Mouse (Mus musculus) neural tube, embryonic 15.5 days (tissue): Measurements from ENCODE around the gene Txndc16. TPM values are rescaled to one million over a fixed set of nuclear protein-coding genes. Genes with fewer than 3 reads are reported as not detected.

ENCODE experiments used
- ATAC-seq: fragments of 200-750 bp; cut with Nextera tagmentation; 2 replicates; pipeline ENCODE4 v1.8.0; 2017; ENCODE audit warnings: mild to moderate bottlenecking, moderate TSS enrichment, moderate library complexity; ENCODE audit not compliant: low FRiP score
- H3K27ac ChIP-seq: fragments of 300-500 bp; sonication (generic); replicated peaks from 2 replicates; pipeline ENCODE4 v1.5.1; 2015; ENCODE audit warnings: mild to moderate bottlenecking, inconsistent platforms
- H3K27me3 ChIP-seq: fragments of 300-500 bp; sonication (generic); replicated peaks from 2 replicates; pipeline ENCODE4 v1.6.1; 2015; ENCODE audit warnings: inconsistent platforms
- H3K36me3 ChIP-seq: fragments of 300-500 bp; sonication (generic); 2 replicates; pipeline ENCODE4 v1.6.1; 2015; ENCODE audit warnings: inconsistent platforms
- H3K4me1 ChIP-seq: fragments of 300-500 bp; sonication (generic); 2 replicates; pipeline ENCODE4 v1.6.1; 2015; ENCODE audit warnings: inconsistent platforms
- H3K4me2 ChIP-seq: fragments of 300-500 bp; sonication (generic); 2 replicates; pipeline ENCODE4 v1.6.1; 2015; ENCODE audit warnings: inconsistent platforms, mild to moderate bottlenecking, moderate library complexity
- H3K4me3 ChIP-seq: fragments of 300-500 bp; sonication (generic); replicated peaks from 2 replicates; pipeline ENCODE4 v1.5.1; 2015; ENCODE audit warnings: mild to moderate bottlenecking, inconsistent platforms
- H3K9ac ChIP-seq: fragments of 300-500 bp; sonication (generic); replicated peaks from 2 replicates; pipeline ENCODE4 v1.6.1; 2015; ENCODE audit warnings: mild to moderate bottlenecking, inconsistent platforms
- H3K9me3 ChIP-seq: fragments of 300-500 bp; sonication (generic); replicated peaks from 2 replicates; pipeline ENCODE4 v1.6.1; 2016; ENCODE audit warnings: inconsistent platforms
- WGBS: fragments of 180-500 bp; shearing (Covaris S2); methylation state at CpG from one replicate; pipeline ENCODE4 v1.1.7; 2015; ENCODE audit warnings: mixed read lengths; 5-methylcytosine and 5-hydroxymethylcytosine counted together
- polyA plus RNA-seq: library from polyadenylated mRNA; unstranded; fragments of >200 nt; fragmentation: Nextera tagmentation; extraction: Ambion mirVana; gene quantifications from 2 replicates; pipeline ENCODE4 v1.2.1, GENCODE M21; 2015

The Txndc16 gene
- polyA plus RNA-seq, 1 experiment from 2014 or later: 36.2 TPM

DNA sequence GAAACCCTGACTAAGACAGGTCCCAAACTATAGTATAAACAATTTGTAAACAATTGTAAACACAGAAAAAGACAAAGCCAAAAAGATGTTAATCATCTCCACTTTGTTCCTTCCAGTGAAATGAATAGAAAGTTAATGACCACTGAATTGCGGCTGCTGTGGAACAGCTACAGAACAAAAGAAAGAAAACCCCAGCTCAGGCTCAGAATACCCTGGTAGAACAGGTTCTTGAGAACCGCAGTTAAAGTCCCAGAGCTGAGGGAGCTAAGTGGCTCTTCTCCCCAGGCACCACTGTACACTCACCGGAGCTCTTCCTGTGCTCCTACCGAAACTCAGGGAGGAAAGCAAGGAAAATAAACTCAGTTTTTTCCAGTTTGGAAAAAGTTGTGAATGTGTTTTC lies 9.4 kb downstream of the Txndc16 start:
- Histone ChIP-seq H3K4me2 (no peak overlapping the region), H3K9me3 (no peaks in the 10 kb centered on the region), H3K27me3 (no peaks in the 10 kb centered on the region), H3K4me3 (no peak overlapping the region), H3K9ac (no peak overlapping the region), H3K4me1 (no peaks in the 10 kb centered on the region), H3K36me3 (peaks cover 18% of the 10 kb centered on the region), H3K27ac (no peak overlapping the region)
- ATAC-seq: no peak
- WGBS: 47% methylated on average over 4 of the region's 4 CpGs

DNA sequence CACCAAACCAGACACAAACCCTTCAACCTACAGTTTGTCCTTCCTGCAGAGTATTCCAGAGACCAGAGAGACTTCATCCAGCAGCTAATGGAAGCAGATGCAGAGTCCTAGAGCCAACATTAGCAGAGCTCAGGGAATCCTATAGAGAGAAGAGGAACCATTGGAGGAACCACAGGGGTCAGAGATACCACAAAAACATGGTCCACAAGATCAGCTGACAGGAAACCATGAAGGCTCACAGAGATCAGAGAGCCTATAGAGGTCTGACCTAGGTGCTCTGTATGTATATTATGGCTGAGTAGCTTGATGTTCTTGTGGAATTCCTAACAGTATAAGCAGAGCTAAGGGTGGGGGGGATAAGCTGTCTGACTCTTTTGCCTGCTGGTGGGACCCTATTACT lies 19.5 kb downstream of the Txndc16 start:
- Histone ChIP-seq H3K27ac (no peak overlapping the region), H3K27me3 (no peaks in the 10 kb centered on the region), H3K9ac (no peak overlapping the region), H3K36me3 (peaks cover 22% of the 10 kb centered on the region), H3K4me2 (no peak overlapping the region), H3K4me3 (no peak overlapping the region), H3K9me3 (no peaks in the 10 kb centered on the region), H3K4me1 (no peaks in the 10 kb centered on the region)
- ATAC-seq: no peak

DNA sequence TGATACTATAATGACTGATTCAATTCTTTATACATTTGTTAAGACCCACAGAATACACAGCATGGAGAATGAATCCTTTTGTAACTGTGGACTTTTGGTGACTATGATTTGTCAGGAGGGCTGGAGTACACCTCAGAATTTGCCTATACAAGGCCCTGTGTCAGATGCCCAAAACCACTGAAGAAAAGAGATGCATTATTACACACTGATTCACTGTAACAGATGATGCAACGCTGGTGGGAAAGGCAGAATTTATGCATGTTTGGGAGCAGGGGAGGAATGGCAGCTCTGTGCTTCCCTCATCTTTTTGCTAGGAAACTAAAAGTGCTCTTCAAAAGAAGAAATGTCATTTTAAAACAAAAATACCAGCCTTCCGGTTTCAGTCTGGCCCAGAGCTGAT lies 29.1 kb downstream of the Txndc16 start:
- no peaks in the 10 kb centered on the region for H3K4me1 ChIP-seq
- no peaks in the 10 kb centered on the region for H3K27me3 ChIP-seq
- no peak overlapping the region for H3K4me2 ChIP-seq
- H3K27ac ChIP-seq: no peak overlapping the region
- no peak overlapping the region for H3K4me3 ChIP-seq
- no peak overlapping the region for H3K9ac ChIP-seq
- WGBS: 75% methylated on average over 2 of the region's 2 CpGs
- no peaks in the 10 kb centered on the region for H3K9me3 ChIP-seq
- ATAC-seq: no peak
- 0 out of 2 replicates have a peak, but pooled peaks cover 3% of the 10 kb centered on the region for H3K36me3 ChIP-seq

DNA sequence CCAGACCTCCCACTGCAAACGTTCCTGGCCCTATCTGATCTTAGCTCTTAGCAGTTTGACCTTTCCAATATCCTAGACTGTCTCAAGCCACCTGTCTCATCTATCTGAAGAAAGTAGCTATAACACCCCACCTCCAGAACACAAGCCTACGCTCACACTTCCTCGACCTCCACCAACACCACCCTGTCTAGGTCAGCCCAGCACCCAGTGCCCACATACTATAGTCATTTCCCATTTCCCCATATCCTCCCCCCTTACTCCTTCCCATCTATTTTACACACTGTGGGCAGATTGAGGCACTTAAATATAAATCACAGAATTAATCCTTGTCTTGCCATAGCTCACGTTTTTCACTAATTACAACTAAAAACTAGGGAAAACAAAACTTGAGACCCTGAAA lies 38.5 kb downstream of the Txndc16 start:
- no peaks in the 10 kb centered on the region for H3K4me1 ChIP-seq
- no peak overlapping the region for H3K4me2 ChIP-seq
- no peak overlapping the region for H3K9ac ChIP-seq
- H3K36me3 ChIP-seq: peaks cover 10% of the 10 kb centered on the region; the same call in 1 of the 2 replicates
- 88% methylated on average over 4 of the region's 4 CpGs for WGBS
- no peak overlapping the region for H3K27ac ChIP-seq
- no peak for ATAC-seq
- no peaks in the 10 kb centered on the region for H3K27me3 ChIP-seq
- H3K4me3 ChIP-seq: no peak overlapping the region
- no peaks in the 10 kb centered on the region for H3K9me3 ChIP-seq

DNA sequence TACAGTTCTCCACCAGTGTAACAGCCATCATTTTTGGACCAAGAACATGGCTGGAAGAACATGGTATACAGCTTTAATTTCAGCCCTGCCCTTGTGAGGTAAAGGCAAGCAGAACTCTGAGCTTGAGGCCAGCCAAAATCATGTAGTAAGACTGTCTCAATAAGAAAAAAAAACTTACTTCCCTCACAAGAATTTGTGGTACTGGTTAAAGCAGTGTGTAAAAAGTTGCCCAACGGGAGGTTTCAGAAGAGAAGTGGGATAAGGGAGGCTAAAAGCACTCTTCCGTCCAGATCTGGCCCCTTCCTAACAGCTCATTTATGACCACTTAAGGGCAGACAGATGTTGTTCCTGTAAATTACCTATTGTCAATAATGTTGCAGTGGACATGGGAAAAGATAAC lies 40.5 kb downstream of the Txndc16 start:
- peaks cover 10% of the 10 kb centered on the region; the same call in 1 of the 2 replicates for H3K36me3 ChIP-seq
- H3K27me3 ChIP-seq: no peaks in the 10 kb centered on the region
- H3K9me3 ChIP-seq: no peaks in the 10 kb centered on the region
- no peak overlapping the region for H3K9ac ChIP-seq
- no peak overlapping the region for H3K4me3 ChIP-seq
- peaks cover 4% of the 10 kb centered on the region; the same call in 1 of the 2 replicates for H3K4me1 ChIP-seq
- WGBS: 85% methylated on average over 2 of the region's 2 CpGs
- H3K27ac ChIP-seq: no peak overlapping the region
- ATAC-seq: no peak
- H3K4me2 ChIP-seq: no peak overlapping the region

DNA sequence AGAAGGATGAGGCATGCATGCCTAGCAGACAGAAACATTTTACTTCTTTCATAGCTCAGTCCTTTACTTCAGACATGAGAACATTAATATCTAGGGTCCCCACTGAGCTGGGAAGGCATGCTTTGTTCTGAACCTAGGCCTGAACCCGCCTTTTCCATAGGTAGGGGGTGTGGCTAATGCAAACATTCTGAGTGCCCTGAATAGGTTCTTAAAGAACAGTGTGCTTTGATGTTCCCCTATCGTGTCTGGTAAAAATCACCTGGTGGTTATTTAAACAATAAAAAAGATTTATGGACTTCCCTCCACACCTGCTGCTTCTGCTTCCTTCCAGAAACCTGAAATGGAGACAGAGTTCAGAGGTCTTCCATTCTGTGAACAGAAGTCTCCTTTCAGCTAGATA lies 40.9 kb downstream of the Txndc16 start:
- Histone ChIP-seq H3K4me2 (no peak overlapping the region), H3K4me1 (peaks cover 4% of the 10 kb centered on the region; the same call in 1 of the 2 replicates), H3K4me3 (no peak overlapping the region), H3K36me3 (peaks cover 10% of the 10 kb centered on the region; the same call in 1 of the 2 replicates), H3K27me3 (no peaks in the 10 kb centered on the region), H3K27ac (no peak overlapping the region), H3K9me3 (no peaks in the 10 kb centered on the region), H3K9ac (no peak overlapping the region)
- ATAC-seq: no peak
- WGBS: 56% methylated on average over 2 of the region's 2 CpGs

DNA sequence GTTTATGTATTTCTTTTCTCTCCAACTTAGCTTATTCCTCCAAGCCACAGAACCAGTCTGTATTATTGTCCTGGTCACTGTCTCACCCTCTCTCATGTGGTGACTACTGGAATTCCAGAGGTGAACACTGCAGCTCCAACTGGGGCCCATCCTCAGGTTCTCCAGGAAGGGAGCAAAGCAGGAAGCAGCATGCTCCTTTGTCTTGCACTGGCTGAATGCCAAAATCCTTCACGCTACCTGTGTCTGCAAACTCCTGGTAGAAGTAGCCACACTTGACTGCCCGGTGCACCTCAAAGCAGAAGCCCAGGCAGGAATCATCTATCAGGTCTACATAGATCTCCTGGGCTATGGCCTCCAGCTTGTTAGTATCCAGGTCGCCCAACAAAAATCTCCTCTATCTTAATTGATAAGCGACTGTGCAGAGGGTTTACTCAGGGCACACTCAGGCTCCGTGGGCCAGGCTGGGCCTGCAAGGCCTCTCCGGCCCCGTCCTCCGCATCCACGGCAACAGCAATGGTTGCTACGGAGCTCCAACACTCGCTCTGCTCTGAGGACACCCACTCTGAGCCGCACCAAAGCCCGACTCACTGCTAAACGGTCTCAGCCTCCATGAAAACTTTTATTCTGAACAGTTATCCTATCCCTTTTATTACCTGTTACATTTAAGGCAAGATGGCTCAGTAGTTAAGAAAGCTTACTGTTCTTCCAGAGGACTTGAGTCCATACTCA lies 45.0 kb downstream of the Txndc16 start:
- 0 out of 2 replicates have a peak, but pooled peaks have one; percentile 47 for ATAC-seq
- Histone ChIP-seq H3K27me3 (no peaks in the 10 kb centered on the region), H3K4me1 (peaks cover 4% of the 10 kb centered on the region; the same call in 1 of the 2 replicates), H3K27ac (no peak overlapping the region), H3K4me3 (no peak overlapping the region), H3K9me3 (no peaks in the 10 kb centered on the region), H3K36me3 (no peaks in the 10 kb centered on the region), H3K9ac (no peak overlapping the region), H3K4me2 (no peak overlapping the region)
- 72% methylated on average over 14 of the region's 14 CpGs for WGBS

DNA sequence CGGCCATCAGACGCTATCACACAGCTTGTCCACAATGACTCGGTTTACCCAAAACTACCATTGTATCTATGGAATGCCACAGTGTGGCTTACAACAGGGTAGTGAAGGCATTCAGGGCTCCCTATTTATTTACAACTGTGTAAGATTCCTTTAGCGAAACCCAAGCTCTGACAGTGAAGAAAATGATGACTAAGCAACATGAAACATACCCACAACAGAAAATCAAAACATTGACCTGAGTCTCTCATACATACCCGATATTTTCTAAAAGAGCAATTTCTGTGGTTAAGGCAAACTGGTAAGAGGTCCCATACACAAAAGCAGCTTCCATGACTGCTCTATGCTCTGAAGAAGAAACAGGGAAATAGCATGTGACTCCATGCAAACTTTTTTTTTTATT lies 47.9 kb downstream of the Txndc16 start:
- 97% methylated on average over 5 of the region's 5 CpGs for WGBS

DNA sequence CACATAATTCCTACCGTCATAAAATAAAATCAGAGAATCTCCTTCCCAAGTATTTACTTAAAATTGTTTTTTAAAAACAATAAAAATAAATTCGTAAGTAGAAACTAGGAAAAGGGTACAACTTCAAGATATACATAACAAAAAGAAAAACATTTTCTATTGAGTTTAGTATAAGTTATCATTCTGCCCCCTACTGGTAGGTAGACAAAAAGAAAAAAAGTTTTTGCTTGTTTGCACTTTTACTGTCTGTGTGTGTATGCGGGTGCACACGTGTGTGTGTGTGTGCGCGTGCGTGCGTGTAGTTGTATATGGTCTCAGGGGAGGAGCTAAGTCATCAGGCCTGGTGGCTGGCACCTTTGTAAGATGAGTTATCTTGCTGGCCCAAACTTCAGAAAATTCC lies 52.8 kb downstream of the Txndc16 start:
- H3K9ac ChIP-seq: no peak overlapping the region
- H3K9me3 ChIP-seq: no peaks in the 10 kb centered on the region
- no peaks in the 10 kb centered on the region for H3K4me1 ChIP-seq
- peaks cover 14% of the 10 kb centered on the region; the same call in 1 of the 2 replicates for H3K36me3 ChIP-seq
- H3K4me3 ChIP-seq: no peak overlapping the region
- H3K27ac ChIP-seq: no peak overlapping the region
- WGBS: 89% methylated on average over 8 of the region's 8 CpGs
- H3K27me3 ChIP-seq: no peaks in the 10 kb centered on the region
- no peak for ATAC-seq
- H3K4me2 ChIP-seq: no peak overlapping the region

More for the DNA sequence above, 47.9 kb downstream of the Txndc16 start:
- Histone ChIP-seq H3K9me3 (no peaks in the 10 kb centered on the region), H3K4me2 (no peak overlapping the region), H3K27ac (no peak overlapping the region), H3K27me3 (no peaks in the 10 kb centered on the region), H3K9ac (no peak overlapping the region), H3K4me3 (no peak overlapping the region), H3K4me1 (peaks cover 4% of the 10 kb centered on the region; the same call in 1 of the 2 replicates), H3K36me3 (0 out of 2 replicates have a peak, but pooled peaks cover 5% of the 10 kb centered on the region)
- no peak for ATAC-seq

DNA sequence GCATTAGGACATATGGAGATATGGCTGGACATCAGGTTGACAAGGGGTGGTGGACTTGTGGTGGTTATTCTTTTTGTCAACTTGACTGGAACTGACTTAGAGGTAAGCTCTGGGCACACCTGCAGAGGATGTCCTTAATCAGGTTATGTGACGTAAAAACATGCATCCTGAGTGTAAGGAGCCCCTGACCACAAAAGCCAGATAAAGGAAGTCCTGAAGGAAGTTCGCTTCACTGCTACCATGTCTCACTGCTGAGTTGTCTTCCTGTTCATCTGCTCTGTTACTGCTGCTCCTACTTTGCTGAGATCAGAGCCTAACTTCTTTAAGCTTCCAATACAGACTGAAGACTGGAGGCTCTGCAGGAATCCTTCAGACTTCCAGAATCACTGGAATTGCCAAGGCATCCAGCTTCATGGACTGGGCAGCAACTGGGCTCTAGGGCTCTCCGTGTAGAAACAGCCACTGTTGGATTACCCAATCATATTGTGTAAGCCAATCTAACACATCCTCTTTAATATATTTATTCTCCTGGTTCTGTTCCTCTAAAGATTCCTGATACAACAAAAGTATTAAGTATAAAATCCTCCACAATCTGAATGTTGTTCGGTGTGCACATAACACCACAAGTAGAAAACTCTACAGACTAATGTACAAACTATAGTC lies 64.5 kb downstream of the Txndc16 start:
- Histone ChIP-seq H3K4me1 (no peaks in the 10 kb centered on the region), H3K4me2 (no peak overlapping the region), H3K27me3 (no peaks in the 10 kb centered on the region), H3K9me3 (no peaks in the 10 kb centered on the region), H3K4me3 (no peak overlapping the region), H3K27ac (no peak overlapping the region), H3K36me3 (no peaks in the 10 kb centered on the region), H3K9ac (no peak overlapping the region)
- ATAC-seq: no peak
- WGBS: 86% methylated on average over 4 of the region's 4 CpGs

DNA sequence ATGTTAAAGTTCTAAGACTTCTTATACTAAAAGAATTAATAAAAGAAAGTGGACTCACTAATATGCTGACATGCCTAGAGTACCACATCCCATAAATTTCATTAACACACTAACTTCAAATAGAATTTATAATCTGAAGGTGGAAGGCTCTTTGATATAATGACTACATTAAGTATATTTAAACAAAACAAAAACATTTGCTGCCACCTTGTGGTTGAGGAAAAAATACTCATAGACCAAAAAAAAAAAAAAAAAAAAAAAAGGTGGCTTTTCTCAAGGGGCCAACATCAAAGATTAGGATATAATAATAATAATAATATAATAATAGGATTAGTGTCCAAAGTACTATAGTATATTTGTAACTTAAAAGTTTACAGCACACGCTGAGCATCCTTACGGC lies 66.9 kb downstream of the Txndc16 start:
- WGBS: 78% methylated on average over 2 of the region's 2 CpGs

DNA sequence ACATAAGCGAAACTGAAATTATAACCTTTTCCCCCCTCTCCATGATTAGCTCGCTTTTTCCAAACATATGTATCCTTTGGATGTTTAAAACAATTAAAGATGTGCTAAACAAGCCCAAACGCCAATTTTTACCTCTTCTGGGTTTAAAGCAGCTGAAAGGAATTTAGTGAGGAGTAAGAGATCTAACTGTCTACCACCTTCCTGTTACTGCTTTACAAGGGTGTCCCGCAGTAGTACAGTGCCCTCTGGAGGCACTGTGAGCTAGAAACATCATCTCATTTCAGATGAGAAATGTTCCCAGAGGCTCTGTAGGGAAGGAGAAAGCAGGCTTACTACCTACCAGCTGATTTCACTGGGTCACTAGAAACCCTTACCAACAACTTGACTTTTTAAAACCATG lies 77.6 kb downstream of the Txndc16 start:
- no peak overlapping the region for H3K27ac ChIP-seq
- no peaks in the 10 kb centered on the region for H3K4me1 ChIP-seq
- H3K36me3 ChIP-seq: peaks cover 7% of the 10 kb centered on the region; the same call in 1 of the 2 replicates
- no peaks in the 10 kb centered on the region for H3K27me3 ChIP-seq
- 62% methylated on average over 4 of the region's 4 CpGs for WGBS
- no peak overlapping the region for H3K9ac ChIP-seq
- no peak overlapping the region for H3K4me2 ChIP-seq
- no peaks in the 10 kb centered on the region for H3K9me3 ChIP-seq
- H3K4me3 ChIP-seq: no peak overlapping the region
- peak; percentile 83 for ATAC-seq

More for the DNA sequence above, 66.9 kb downstream of the Txndc16 start:
- Histone ChIP-seq H3K27ac (no peak overlapping the region), H3K27me3 (no peaks in the 10 kb centered on the region), H3K4me3 (no peak overlapping the region), H3K9ac (no peak overlapping the region), H3K9me3 (no peaks in the 10 kb centered on the region), H3K4me1 (no peaks in the 10 kb centered on the region), H3K4me2 (no peak overlapping the region), H3K36me3 (no peaks in the 10 kb centered on the region)
- no peak for ATAC-seq
